Mouse (Mus musculus) monocyte, adult 59 days (primary cell): ENCODE results near the gene Cytip. TPM values are rescaled to one million over a fixed set of nuclear protein-coding genes. Genes with fewer than 3 reads are reported as not detected.

ENCODE experiments used
- total RNA-seq, 2 experiments: library from RNA; stranded (reverse); gene quantifications; one replicate each; pipeline ENCODE4 v1.2.4; 2023

Cytip gene
- 100 to 1,000 TPM; 659 to 682 TPM for total RNA-seq

DNA sequence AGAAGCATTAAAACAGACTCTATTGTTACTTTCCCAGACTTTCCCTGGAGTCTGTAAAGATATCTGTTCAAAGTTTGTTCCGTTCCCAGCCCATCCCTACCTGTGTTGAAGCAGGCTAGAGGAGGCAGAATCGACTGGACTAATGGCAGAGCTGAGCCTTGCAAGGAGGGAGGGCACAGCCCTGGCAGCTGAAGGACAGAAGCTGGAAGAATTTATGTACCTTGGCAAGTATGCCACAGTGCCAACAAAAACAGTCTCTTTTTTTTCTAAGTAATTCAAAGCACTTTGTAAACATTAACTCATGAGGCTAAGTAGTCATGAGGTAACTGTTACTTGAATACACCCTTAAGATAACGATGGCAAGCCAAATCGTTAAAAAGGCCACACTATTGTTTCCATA lies at the start of gene Cytip:
TSS of gene Cytip (minus strand) at position 187 of the 400 bp plus-strand sequence.

Other genes with a start within 250 kb of the Cytip start
- not detected for gene Galnt5, start 197.6 kb downstream of the Cytip start, total RNA-seq
- gene Ermn, start 142.7 kb downstream of the Cytip start, total RNA-seq, result not detected
- gene Acvr1c, start 162.4 kb upstream of the Cytip start, total RNA-seq, result not detected